Mouse (Mus musculus) Muller cell, postnatal 12 days (primary cell): ENCODE measurements around the gene Slc25a45.

Experiments
- DNase-seq: peaks from one replicate; pipeline ENCODE4 v3.0.0-alpha.2; 2015; ENCODE audit errors: inconsistent ontology term

The Slc25a45 gene

DNA sequence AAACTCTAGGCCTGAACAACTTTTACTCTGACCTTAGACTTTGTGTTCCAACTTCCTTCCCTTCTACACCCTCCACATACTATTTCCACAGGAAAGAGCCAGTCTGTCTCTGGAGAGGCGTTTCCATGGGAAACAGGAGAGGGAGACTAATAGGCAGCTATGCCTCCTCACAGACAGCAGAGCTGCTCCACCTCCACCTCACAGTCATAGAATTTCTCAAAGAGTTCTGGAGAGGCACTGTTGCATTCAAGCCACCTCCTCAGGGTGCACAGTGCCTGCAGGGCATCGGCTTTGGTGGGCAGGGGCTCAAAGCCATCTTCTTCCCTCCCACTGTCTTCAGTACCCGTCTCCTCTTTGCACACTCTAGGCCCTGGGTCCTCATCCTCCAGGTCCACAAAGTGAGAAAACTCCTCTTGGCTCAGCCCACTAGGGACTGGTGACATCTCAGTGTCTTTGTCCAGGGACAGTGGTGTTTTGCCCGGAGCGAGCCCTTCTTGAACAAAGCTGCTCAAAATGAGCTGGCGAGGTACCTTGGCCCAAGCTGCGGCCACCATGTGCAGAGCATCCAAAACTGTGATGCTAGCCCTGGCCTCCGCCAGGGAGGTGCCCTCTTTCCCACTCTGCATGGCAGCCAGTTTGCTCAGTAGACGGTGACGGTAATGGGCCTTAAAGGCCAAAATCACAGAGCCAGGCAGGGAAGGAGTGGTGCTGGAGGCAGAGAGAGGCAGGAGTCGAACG, 14.1 kb downstream of the Slc25a45 start:
- DNase-seq: no peak

DNA sequence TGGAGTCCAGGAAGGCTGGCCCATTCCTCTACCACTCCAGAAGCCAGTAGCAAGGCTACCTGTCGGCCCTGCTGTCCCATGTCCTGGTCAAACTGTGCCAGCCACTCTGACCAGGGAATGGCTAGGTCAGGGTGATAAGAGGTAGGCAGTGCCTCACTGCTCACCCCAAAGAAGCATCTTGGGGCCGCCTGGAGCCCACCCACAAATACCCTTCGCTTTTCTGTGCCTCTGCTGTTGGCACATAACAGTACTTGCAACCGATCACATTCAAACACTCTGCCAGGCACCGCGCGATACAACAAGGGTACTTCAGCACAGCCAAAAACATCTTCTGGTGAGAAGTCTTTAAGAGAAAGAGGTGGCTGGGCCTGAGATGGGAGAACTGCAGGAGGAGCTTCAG, 14.7 kb downstream of the Slc25a45 start:
- no peak for DNase-seq

- DNase-seq: no peak
These were observed 15.1 kb downstream of the Slc25a45 start for GRCm38 (mm10) chr19:5892735-5893134.

GRCm38 (mm10) chr19:5893282-5894001, 15.8 kb downstream of the Slc25a45 start:
- DNase-seq: no peak

- peak; percentile 96 for DNase-seq
These were observed 16.5 kb downstream of the Slc25a45 start, which contains the start of gene Tigd3 for GRCm38 (mm10) chr19:5894002-5894678. Gene Tigd3, minus strand, starts transcription at chr19:5894149.

GRCm38 (mm10) chr19:5907275-5907674, 29.7 kb downstream of the Slc25a45 start:
- no peak for DNase-seq

GRCm38 (mm10) chr19:5910221-5910620, 32.6 kb downstream of the Slc25a45 start:
- DNase-seq: peak; percentile 84

- no peak for DNase-seq
These were observed 34.0 kb downstream of the Slc25a45 start for GRCm38 (mm10) chr19:5911430-5912102.

DNA sequence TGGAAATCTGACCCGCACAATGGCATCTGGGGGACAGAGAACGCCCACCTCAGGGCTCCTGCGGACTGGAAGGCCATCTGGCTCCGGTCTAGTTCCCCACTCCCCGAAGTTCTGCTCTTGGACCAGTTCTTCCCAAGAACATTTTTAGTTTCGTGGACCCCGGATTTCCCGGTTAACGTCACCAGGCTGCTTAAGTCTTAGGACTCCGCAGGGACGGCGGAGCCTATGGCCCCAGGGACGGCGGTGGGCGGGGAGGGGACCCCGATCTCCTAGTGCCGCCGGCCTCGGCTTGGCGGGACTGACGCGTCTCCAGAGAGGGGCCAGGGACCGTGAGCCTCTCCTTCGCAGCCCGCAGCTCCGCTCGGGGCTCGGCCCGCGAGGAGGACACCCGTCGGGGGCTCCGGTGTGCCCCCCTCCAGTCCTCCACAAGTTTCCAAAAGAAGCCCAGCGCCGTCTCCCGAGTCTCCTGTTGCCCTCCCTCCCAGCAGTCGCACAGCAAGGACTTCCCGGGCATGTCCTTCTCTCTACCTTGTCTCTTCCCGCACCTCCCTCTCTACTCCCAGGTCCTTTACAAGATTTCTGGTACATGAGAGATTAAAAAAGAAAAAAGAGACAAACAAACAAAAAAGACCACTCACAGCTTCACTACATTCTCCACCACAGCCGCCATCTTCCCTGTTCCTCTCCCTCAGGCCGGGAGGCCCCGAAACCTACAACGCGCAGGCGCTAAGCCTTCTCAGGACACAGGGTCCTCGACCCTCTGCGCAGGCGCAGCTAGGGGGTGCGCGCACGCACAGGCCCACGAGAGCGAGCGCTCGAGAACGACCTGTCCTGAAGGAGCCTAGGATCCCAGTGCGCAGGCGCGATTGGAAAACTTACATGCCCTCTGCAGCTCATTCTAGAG, 34.7 kb downstream of the Slc25a45 start:
- peak; percentile 99 for DNase-seq

DNA sequence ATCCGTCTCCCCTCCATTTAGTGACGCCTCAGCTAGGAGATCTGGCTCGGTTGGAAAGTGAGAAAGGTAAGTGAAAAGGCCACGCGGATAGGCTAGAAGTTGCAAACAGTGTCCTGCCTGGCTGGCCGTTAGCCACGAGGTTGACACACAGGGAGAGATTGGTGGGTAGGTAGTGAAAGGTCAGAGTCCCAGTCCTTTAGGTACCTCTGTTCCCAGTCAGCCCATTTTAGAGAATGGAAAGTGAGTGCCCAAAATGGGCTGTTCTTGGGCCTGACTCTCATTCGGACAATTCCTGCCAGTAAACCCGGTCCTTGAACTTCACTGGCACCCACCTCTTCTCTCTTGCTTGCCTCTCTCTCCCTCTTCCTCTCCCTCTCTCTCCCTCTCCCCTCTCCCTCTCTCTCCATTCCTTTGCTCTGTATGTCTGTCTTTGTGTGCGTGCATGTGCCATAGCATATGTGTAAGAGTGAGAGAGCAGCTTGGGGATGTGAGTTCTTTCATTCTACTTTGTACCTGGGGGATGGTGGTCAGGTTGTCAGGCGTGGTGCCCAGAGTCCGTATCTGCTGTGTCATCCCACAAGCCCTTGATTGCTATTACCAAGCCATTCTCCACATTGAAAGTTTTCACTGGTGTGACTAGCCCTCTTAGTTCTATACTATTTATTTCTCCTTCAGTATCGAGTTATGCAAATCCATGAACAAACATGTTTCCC, 35.6 kb downstream of the Slc25a45 start, which contains the start of gene Dpf2:
TSS of gene Dpf2 (minus strand) at position 4 of the 713 bp plus-strand sequence.
- peak; percentile 26 for DNase-seq

GRCm38 (mm10) chr19:5921715-5922114, 44.1 kb downstream of the Slc25a45 start:
- DNase-seq: no peak

- no peak for DNase-seq
These were observed 44.7 kb downstream of the Slc25a45 start for GRCm38 (mm10) chr19:5922119-5922942.

DNA sequence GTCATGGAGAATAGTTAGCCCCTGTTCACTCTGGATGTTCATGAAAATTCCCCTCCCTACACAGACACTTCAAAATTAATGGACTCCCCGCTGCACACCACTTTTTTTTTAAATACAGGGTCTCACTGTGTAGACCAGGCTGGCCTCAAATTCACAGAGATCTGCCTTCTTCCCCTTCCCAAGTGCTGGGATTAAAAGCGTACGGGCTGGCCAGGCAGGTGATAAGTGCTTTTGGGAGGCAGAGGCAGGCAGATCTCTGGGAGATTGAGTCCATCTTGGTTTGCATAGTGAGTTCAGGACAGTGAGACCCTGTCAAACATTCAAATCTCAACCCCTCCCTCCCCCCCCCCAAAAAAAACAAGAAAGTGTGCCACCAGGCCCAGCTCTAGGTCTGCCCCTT, 45.4 kb downstream of the Slc25a45 start:
- no peak for DNase-seq

- peak; percentile 84 for DNase-seq
These were observed 46.5 kb downstream of the Slc25a45 start for GRCm38 (mm10) chr19:5923990-5924712.

DNA sequence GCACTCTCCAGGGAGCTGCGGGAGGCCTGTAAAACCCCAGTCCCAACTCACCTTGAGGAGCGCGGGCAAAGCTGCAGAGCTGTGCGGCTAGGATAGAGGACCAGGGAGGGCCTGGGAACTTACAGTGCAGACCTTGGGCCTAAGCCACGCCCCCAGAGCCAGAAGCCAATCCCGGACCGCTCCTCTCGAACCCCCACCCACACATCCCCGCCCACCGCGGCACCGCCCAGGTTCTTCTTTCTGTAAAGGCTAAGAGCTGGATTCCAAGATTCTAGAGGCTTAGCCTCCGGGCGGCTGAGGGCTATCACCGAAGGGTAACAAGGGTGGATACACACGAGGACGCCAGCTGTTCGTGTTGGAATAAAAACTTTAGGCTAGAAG, 47.1 kb downstream of the Slc25a45 start, which contains the start of gene Cdc42ep2:
TSS of gene Cdc42ep2 (minus strand) at position 104 of the 381 bp plus-strand sequence.
- peak; percentile 95 for DNase-seq

DNA sequence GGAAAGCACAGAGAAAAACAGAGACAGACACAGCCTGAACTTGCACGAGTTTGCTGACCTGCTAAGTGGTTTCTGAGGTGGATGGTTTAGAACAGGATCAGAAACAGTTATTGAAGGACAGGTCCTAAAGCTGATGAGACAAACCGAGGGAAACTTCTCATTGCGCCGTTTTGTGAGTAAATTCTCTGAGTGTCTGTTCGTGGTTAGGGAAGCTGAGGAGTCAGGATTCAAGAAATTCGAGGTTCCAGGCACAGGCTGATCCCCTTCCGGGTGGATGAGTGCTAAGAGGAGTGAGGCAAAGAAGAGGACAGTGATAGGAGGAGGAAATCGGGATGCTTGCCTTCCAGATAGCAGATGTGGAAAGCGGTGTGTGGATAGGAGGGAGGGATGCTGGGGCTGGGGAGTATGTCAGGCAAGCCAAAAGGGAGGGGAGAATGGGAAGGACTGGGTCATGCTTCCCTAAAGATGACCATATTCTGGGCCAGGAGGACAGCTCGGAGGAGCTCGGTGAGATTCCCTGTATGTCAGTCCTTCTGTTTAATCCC, 47.8 kb downstream of the Slc25a45 start:
- DNase-seq: peak; percentile 8

- DNase-seq: no peak
These were observed 49.4 kb downstream of the Slc25a45 start for GRCm38 (mm10) chr19:5927026-5927425.

GRCm38 (mm10) chr19:5927532-5927931, 49.9 kb downstream of the Slc25a45 start:
- DNase-seq: no peak
